Mouse (Mus musculus) E14TG2a.4 (cell line): Measurements from ENCODE around the gene Cyb5d1.

Source experiments
- H3K27me3 ChIP-seq: 2 replicates; pipeline ENCODE4 v1.6.1; 2014; ENCODE audit warnings: low read length, control low read depth; ENCODE audit not compliant: insufficient read depth
- H3K36me3 ChIP-seq: 2 replicates; pipeline ENCODE4 v1.6.1; 2014; ENCODE audit warnings: low read length, control low read depth; ENCODE audit not compliant: insufficient read depth
- H3K4me1 ChIP-seq: replicated peaks from 2 replicates; pipeline ENCODE4 v1.6.1; 2014; ENCODE audit warnings: low read depth, low read length, control low read depth
- H3K4me3 ChIP-seq: replicated peaks from 2 replicates; pipeline ENCODE4 v1.5.1; 2014; ENCODE audit warnings: mild to moderate bottlenecking, low read length
- H3K9me3 ChIP-seq: 2 replicates; pipeline ENCODE4 v1.6.1; 2014; ENCODE audit warnings: low read length, control low read depth
- CTCF ChIP-seq: conservative IDR thresholded peaks from 2 replicates; pipeline ENCODE4 v1.5.1; 2014; ENCODE audit warnings: low read length
- NANOG ChIP-seq: IDR thresholded peaks from 2 replicates; pipeline ENCODE4 v1.6.1; 2014; ENCODE audit warnings: borderline replicate concordance, low read length, mixed read lengths
- POU5F1 ChIP-seq: IDR thresholded peaks from 2 replicates; pipeline ENCODE4 v1.6.1; 2014; ENCODE audit warnings: low read length, borderline replicate concordance

Cyb5d1 gene

DNA sequence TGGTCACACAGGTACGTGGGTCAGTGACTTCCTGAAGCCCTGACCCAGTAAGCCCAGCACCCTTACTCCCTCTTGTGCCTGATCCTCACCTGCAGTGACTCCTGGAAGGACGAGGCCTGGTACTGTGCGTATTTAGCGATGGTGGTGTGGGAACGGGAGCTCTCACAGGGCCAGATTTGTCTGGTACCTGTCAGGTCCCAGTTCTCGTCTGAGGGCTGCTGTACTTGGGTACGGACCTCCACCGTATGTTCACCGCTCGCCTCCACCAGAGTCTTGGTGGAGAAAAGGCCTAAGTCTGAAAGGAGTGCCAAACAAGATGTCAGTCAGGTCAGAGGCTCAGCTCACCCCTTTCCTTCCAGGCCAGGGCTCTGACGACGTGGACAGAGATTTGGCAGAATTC, 6.6 kb upstream of the Cyb5d1 start:
- H3K27me3 ChIP-seq = peaks cover 25% of the 10 kb centered on the region
- H3K4me1 ChIP-seq = peaks cover 81% of the 10 kb centered on the region
- no peak for TF ChIP-seq NANOG
- no peak for TF ChIP-seq CTCF
- no peak for TF ChIP-seq POU5F1
- no peaks in the 10 kb centered on the region for H3K9me3 ChIP-seq
- peak overlapping the region; percentile 59; the same call in 1 of the 2 replicates for H3K4me3 ChIP-seq
- H3K36me3 ChIP-seq = peaks cover 63% of the 10 kb centered on the region

DNA sequence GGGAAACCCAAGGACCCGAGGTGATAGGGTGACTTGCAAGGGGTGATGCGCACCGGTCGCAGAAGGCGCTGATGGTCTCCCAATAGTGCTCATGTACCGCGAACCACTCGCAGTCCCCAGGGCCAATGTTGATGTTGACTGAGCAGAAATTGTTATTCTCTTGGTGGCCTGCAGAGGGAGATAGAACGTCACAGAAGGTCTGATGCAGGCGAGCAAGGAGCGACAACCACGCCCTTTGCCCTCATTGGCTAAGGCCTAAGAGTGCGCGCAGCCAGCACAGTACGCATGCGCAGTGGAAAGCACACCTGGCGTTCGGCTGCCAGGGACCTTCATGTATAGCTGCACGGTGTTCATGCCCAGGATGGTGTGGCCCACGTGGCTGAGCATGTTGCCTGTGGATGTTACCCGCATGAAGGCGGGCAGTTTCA, 5.8 kb upstream of the Cyb5d1 start:
- TF ChIP-seq POU5F1 (no peak), CTCF (peak; percentile 62), NANOG (no peak)
- Histone ChIP-seq H3K4me1 (peaks cover 82% of the 10 kb centered on the region), H3K4me3 (peak overlapping the region; percentile 59), H3K27me3 (peaks cover 25% of the 10 kb centered on the region), H3K9me3 (no peaks in the 10 kb centered on the region), H3K36me3 (peaks cover 61% of the 10 kb centered on the region)

DNA sequence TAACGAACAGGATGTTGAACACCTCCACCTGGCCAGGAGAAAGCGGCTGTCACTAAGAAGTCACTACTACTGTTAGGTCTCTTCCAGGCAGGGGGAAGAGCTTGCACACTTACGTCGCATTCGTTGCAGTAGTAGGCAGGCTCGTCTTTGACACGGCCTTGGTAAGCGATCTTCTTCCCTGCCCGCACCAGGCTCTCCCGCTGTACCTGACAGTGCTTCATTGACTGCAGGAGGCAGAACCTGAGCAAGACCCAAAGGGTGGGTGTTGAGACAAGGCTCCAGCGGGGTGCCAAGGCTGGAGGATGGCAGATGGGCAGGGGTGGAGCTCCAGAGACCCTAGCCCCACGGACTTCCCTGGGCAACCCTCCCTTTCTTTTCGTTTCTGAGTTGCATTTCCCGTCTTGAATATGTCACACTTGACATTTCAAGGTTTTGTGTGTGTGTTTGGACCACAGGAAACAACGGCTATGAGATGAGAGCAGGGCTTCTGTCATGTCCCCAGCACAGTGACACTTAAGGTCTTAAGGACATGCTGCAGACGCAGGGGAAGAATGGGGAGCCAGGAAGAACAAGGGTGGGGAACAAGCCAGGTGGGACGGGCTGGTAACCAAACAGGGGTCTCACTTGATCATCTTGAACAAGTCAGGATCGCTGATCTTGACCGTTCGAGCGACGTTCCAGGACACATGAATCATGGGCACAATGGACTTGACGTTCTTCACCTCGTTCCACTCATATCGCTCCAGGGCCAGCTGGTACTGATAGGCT, 4.8 kb upstream of the Cyb5d1 start:
- H3K27me3 ChIP-seq = peaks cover 25% of the 10 kb centered on the region

DNA sequence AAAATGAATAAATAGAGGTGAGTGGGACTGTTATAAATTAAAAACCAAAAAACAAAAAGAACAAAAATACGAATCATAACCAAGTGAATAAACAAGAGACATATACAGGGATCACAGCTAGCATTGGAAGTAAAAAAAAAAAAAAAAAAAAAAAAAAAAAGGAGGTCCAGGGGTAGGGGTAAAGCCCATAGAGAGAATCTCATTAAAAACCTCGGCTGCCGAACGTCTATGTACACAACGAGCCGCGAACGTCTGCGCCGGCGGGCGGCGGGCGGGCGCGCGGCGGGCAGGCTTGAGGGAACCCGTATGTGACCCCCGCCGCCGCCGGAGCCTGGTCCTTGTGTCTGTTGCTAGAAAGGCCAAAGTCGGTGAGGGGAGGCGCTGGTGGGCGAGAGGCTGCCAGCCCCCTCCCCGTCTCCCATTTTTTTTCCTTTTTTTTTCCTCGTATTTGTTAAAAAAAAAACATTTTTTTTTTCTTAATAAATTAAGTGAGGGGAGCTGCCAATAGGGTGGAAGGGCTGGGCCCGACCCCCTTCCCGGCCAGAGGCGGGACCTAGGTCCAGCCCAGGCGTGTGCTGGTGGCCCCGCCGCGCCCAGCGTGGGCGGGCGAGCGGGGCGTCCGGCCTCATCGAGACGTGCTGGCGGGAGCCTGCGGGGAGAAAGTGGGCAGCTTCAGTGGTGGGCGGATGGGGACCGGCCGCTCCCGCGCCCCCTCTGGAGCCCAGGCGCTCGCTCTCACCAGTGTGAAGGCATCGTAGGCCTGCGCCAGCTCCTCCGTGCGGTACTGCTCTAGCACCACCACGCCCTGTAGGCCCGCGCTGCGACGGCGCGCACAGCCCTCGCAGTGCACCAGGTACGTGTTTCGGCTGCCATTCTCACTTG, 4.0 kb upstream of the Cyb5d1 start:
- Histone ChIP-seq H3K4me3 (peak overlapping the region; percentile 88), H3K4me1 (peaks cover 68% of the 10 kb centered on the region), H3K36me3 (peaks cover 43% of the 10 kb centered on the region), H3K9me3 (no peaks in the 10 kb centered on the region), H3K27me3 (peaks cover 22% of the 10 kb centered on the region)
- TF ChIP-seq CTCF (no peak), POU5F1 (no peak), NANOG (no peak)

More for the DNA sequence above, 4.8 kb upstream of the Cyb5d1 start:
- no peak for TF ChIP-seq CTCF
- TF ChIP-seq POU5F1 = no peak
- TF ChIP-seq NANOG = no peak
- no peaks in the 10 kb centered on the region for H3K9me3 ChIP-seq
- H3K36me3 ChIP-seq = peaks cover 52% of the 10 kb centered on the region
- H3K4me3 ChIP-seq = peak overlapping the region; percentile 88
- H3K4me1 ChIP-seq = peaks cover 74% of the 10 kb centered on the region

- no peak for TF ChIP-seq POU5F1
- TF ChIP-seq CTCF = no peak
- Histone ChIP-seq H3K4me3 (peak overlapping the region; percentile 88), H3K36me3 (peaks cover 37% of the 10 kb centered on the region), H3K4me1 (peaks cover 66% of the 10 kb centered on the region), H3K27me3 (peaks cover 14% of the 10 kb centered on the region), H3K9me3 (no peaks in the 10 kb centered on the region)
Observed at GRCm38 (mm10) chr11:69398486-69399200, 3.2 kb upstream of the Cyb5d1 start.

- no peak for TF ChIP-seq CTCF
- no peak for TF ChIP-seq POU5F1
- TF ChIP-seq NANOG = no peak
- Histone ChIP-seq H3K27me3 (0 out of 2 replicates have a peak, but pooled peaks cover 9% of the 10 kb centered on the region), H3K4me3 (peak within 1 kb of the TSS; percentile 88), H3K4me1 (peaks cover 62% of the 10 kb centered on the region), H3K36me3 (peaks cover 33% of the 10 kb centered on the region), H3K9me3 (no peaks in the 10 kb centered on the region)
Observed at GRCm38 (mm10) chr11:69398059-69398458, 2.6 kb upstream of the Cyb5d1 start, which contains the start of gene Tmem88. Tmem88 (minus strand) TSS chr11:69398234.

DNA sequence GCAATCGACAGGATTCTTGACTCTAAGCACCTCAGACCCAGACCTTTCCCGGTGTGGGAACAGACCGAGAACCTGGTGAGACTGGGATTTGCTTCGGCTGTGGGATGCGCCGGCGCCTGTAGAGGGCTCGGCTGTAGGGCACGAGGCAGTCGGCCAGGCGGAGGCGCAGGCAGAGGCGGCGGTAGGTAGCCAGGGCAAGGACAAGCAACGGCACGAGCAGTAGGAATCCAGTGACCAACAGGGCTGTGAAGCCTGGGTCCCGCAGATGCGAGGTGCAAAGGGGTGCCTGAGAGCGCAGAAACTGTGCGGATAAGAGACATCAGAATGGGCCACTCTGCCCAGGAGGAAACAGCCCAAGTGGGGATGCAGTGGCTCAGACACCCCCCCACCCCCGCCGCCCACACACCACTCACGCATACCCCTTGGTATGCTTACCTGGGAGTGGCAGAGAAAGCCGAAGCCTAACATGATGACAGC, 2.2 kb upstream of the Cyb5d1 start:
- H3K27me3 ChIP-seq = 0 out of 2 replicates have a peak, but pooled peaks cover 9% of the 10 kb centered on the region
- peaks cover 62% of the 10 kb centered on the region for H3K4me1 ChIP-seq
- TF ChIP-seq POU5F1 = no peak
- TF ChIP-seq CTCF = no peak
- TF ChIP-seq NANOG = no peak
- H3K9me3 ChIP-seq = no peaks in the 10 kb centered on the region
- peaks cover 32% of the 10 kb centered on the region for H3K36me3 ChIP-seq
- peak overlapping the region; percentile 88 for H3K4me3 ChIP-seq
